Comparison of ENCODE assay signal across 20 mouse cellular contexts in genomic region chr13:48284918-48285693, GRCm38 (mm10). TPM values are rescaled to one million over a fixed set of nuclear protein-coding genes. Genes with fewer than 3 reads are reported as not detected.
DNase-seq lines count a peak whose midpoint lies in the region; ATAC-seq and TF ChIP-seq lines count a peak whose summit lies in the region.
"Had no signal": no experiment of that assay in that cellular context is flagged by ENCODE, and none has a peak within 500 bp of the region (broad histone marks: within the 10 kb centered on the region; RNA-seq: fewer than 3 reads in every experiment).

No protein-coding gene starts in this region.

- DNase-seq in forebrain, embryonic 14.5 days (ENCODE audit: low spot score): peak; percentile 47
- no peak for DNase-seq in forebrain, embryonic 10.5 days (ENCODE audit: extremely low spot score, low spot score)
- DNase-seq in hindbrain, embryonic 14.5 days (ENCODE audit: low spot score): no peak
- DNase-seq in testis, postnatal 14 days (ENCODE audit: low spot score): peak; percentile 72
- no peak for DNase-seq in testis, postnatal 10 days (ENCODE audit: low spot score)
- peak; percentile 23 for DNase-seq in stomach, postnatal 0 days (ENCODE audit: low spot score)
- DNase-seq in embryo, embryonic 11 days: no peak
- DNase-seq: adrenal gland, postnatal 25 days; cerebellum, adult 2 months; cerebellum, postnatal 10 days; gastrocnemius, postnatal 10 days; heart, adult 2 months had no signal

- no peak overlapping the region for H3K9ac ChIP-seq in forebrain, embryonic 14.5 days (ENCODE audit: low read length)
- peak overlapping the region; percentile 20; the same call in 1 of the 2 replicates for H3K9ac ChIP-seq in hindbrain, embryonic 14.5 days
- H3K9ac ChIP-seq in hindbrain, embryonic 12.5 days: no peak overlapping the region
- H3K9ac ChIP-seq in stomach, postnatal 0 days (ENCODE audit: low read length): no peak overlapping the region
- H3K9ac ChIP-seq: embryonic facial prominence, embryonic 12.5 days; forebrain, embryonic 15.5 days; heart, embryonic 15.5 days; intestine, embryonic 15.5 days had no signal

- no peak overlapping the region for H3K4me3 ChIP-seq in forebrain, embryonic 14.5 days (ENCODE audit: low read depth, low read length)
- H3K4me3 ChIP-seq in forebrain, embryonic 10.5 days: no peak overlapping the region
- no peak overlapping the region for H3K4me3 ChIP-seq in hindbrain, embryonic 14.5 days (replicated peaks; ENCODE audit: low read length)
- no peak overlapping the region for H3K4me3 ChIP-seq in hindbrain, embryonic 12.5 days
- no peak overlapping the region for H3K4me3 ChIP-seq in stomach, postnatal 0 days (ENCODE audit: low read depth, low read length)
- H3K4me3 ChIP-seq: embryonic facial prominence, embryonic 12.5 days; forebrain, embryonic 15.5 days; heart, adult 2 months; heart, embryonic 15.5 days; intestine, embryonic 15.5 days had no signal

- H3K27ac ChIP-seq in forebrain, embryonic 14.5 days (ENCODE audit: low read depth, low read length): no peak overlapping the region
- H3K27ac ChIP-seq in forebrain, embryonic 10.5 days: no peak overlapping the region
- H3K27ac ChIP-seq in hindbrain, embryonic 14.5 days: peak overlapping the region; percentile 1; the same call in 1 of the 2 replicates
- H3K27ac ChIP-seq in hindbrain, embryonic 12.5 days: no peak overlapping the region
- no peak overlapping the region for H3K27ac ChIP-seq in stomach, postnatal 0 days (replicated peaks)
- H3K27ac ChIP-seq: embryonic facial prominence, embryonic 12.5 days; forebrain, embryonic 15.5 days; heart, adult 2 months; heart, embryonic 15.5 days; intestine, embryonic 15.5 days had no signal

- TF ChIP-seq CTCF in stomach, postnatal 0 days (IDR thresholded peaks at IDR 0.05; ENCODE audit: low read depth): no peak

- no peak overlapping the region for H3K4me2 ChIP-seq in forebrain, embryonic 14.5 days (ENCODE audit: low read length)
- no peak overlapping the region for H3K4me2 ChIP-seq in hindbrain, embryonic 14.5 days (replicated peaks)
- H3K4me2 ChIP-seq in hindbrain, embryonic 12.5 days (replicated peaks): no peak overlapping the region
- H3K4me2 ChIP-seq in stomach, postnatal 0 days (replicated peaks; ENCODE audit: low read depth): no peak overlapping the region
- H3K4me2 ChIP-seq: embryonic facial prominence, embryonic 12.5 days; forebrain, embryonic 15.5 days; heart, embryonic 11.5 days; heart, embryonic 15.5 days; intestine, embryonic 15.5 days had no signal

- peaks cover 13% of the 10 kb centered on the region for H3K4me1 ChIP-seq in forebrain, embryonic 14.5 days (ENCODE audit: control insufficient read depth, insufficient read depth, low read length)
- peaks cover 17% of the 10 kb centered on the region; the same call in 1 of the 2 replicates for H3K4me1 ChIP-seq in forebrain, embryonic 10.5 days
- peaks cover 27% of the 10 kb centered on the region for H3K4me1 ChIP-seq in hindbrain, embryonic 14.5 days (replicated peaks; ENCODE audit: control insufficient read depth, insufficient read depth, low read length)
- H3K4me1 ChIP-seq in hindbrain, embryonic 12.5 days: peaks cover 8% of the 10 kb centered on the region
- H3K4me1 ChIP-seq in stomach, postnatal 0 days (replicated peaks; ENCODE audit: control insufficient read depth, insufficient read depth): no peaks in the 10 kb centered on the region
- H3K4me1 ChIP-seq: heart, embryonic 15.5 days; intestine, embryonic 15.5 days had no signal

- ATAC-seq in forebrain, embryonic 14.5 days: peak; percentile 40; the same call in 1 of the 2 replicates
- ATAC-seq in hindbrain, embryonic 14.5 days (ENCODE audit: low FRiP score): no peak
- no peak for ATAC-seq in hindbrain, embryonic 12.5 days (ENCODE audit: low FRiP score)
- ATAC-seq in stomach, postnatal 0 days (ENCODE audit: low FRiP score, low TSS enrichment): no peak
- ATAC-seq: activated CD4-positive, CD25-positive, alpha-beta regulatory T cell, adult 4 months; forebrain, embryonic 15.5 days; intestine, embryonic 15.5 days; Patski had no signal

- WGBS in forebrain, embryonic 14.5 days: 51% methylated on average over 9 of the region's 9 CpGs
- 84% methylated on average over 9 of the region's 9 CpGs for WGBS in forebrain, embryonic 10.5 days
- 66% methylated on average over 9 of the region's 9 CpGs for WGBS in hindbrain, embryonic 14.5 days
- WGBS in hindbrain, embryonic 12.5 days: 82% methylated on average over 9 of the region's 9 CpGs
- 51% methylated on average over 9 of the region's 9 CpGs for WGBS in stomach, postnatal 0 days

- TF ChIP-seq EP300 in stomach, postnatal 0 days (optimal IDR thresholded peaks at IDR 0.05): no peak

- no peaks in the 10 kb centered on the region; the same call in 1 of the 2 replicates for H3K27me3 ChIP-seq in forebrain, embryonic 14.5 days (replicated peaks; ENCODE audit: control insufficient read depth, insufficient read depth, low read length)
- no peaks in the 10 kb centered on the region for H3K27me3 ChIP-seq in forebrain, embryonic 10.5 days (ENCODE audit: poor library complexity, severe bottlenecking)
- no peaks in the 10 kb centered on the region for H3K27me3 ChIP-seq in hindbrain, embryonic 14.5 days (ENCODE audit: control insufficient read depth, insufficient read depth, low read length)
- H3K27me3 ChIP-seq in hindbrain, embryonic 12.5 days: no peaks in the 10 kb centered on the region
- no peaks in the 10 kb centered on the region for H3K27me3 ChIP-seq in stomach, postnatal 0 days (ENCODE audit: control insufficient read depth, insufficient read depth, low read length)
- H3K27me3 ChIP-seq: embryonic facial prominence, embryonic 12.5 days; forebrain, embryonic 15.5 days; heart, embryonic 15.5 days; intestine, embryonic 15.5 days; Patski had no signal

- no peaks in the 10 kb centered on the region for H3K36me3 ChIP-seq in forebrain, embryonic 14.5 days (ENCODE audit: control insufficient read depth, insufficient read depth, low read length)
- no peaks in the 10 kb centered on the region for H3K36me3 ChIP-seq in forebrain, embryonic 10.5 days (replicated peaks)
- no peaks in the 10 kb centered on the region for H3K36me3 ChIP-seq in hindbrain, embryonic 14.5 days (replicated peaks; ENCODE audit: control insufficient read depth, insufficient read depth)
- no peaks in the 10 kb centered on the region for H3K36me3 ChIP-seq in hindbrain, embryonic 12.5 days
- H3K36me3 ChIP-seq in stomach, postnatal 0 days (ENCODE audit: control insufficient read depth, insufficient read depth, low read length): no peaks in the 10 kb centered on the region
- H3K36me3 ChIP-seq: embryonic facial prominence, embryonic 12.5 days; forebrain, embryonic 15.5 days; heart, embryonic 15.5 days; intestine, embryonic 15.5 days had no signal

- no peaks in the 10 kb centered on the region for H3K9me3 ChIP-seq in forebrain, embryonic 14.5 days (replicated peaks; ENCODE audit: control insufficient read depth, low read length)
- no peaks in the 10 kb centered on the region for H3K9me3 ChIP-seq in forebrain, embryonic 10.5 days
- no peaks in the 10 kb centered on the region for H3K9me3 ChIP-seq in hindbrain, embryonic 14.5 days (ENCODE audit: control insufficient read depth, low read length)
- no peaks in the 10 kb centered on the region for H3K9me3 ChIP-seq in hindbrain, embryonic 12.5 days (replicated peaks)
- H3K9me3 ChIP-seq in stomach, postnatal 0 days (ENCODE audit: control insufficient read depth, low read length): no peaks in the 10 kb centered on the region
- H3K9me3 ChIP-seq: embryonic facial prominence, embryonic 12.5 days; forebrain, embryonic 15.5 days; heart, embryonic 15.5 days; intestine, embryonic 15.5 days had no signal

RNA-seq across cellular contexts. Expression of gene Id4, which starts 24.1 kb away (rescaled TPM):
- 49.6 and 61.8 TPM in 2 replicates for polyA plus RNA-seq in forebrain, embryonic 14.5 days (2014; fragmentation: Nextera tagmentation; extraction: Ambion mirVana)
- polyA plus RNA-seq in forebrain, embryonic 10.5 days (2016; fragmentation: Nextera tagmentation; extraction: Ambion mirVana): 80.5 and 101 TPM in 2 replicates
- 91.5 and 100 TPM in 2 replicates for polyA plus RNA-seq in hindbrain, embryonic 14.5 days (2014; fragmentation: Nextera tagmentation; extraction: Ambion mirVana)
- polyA plus RNA-seq in hindbrain, embryonic 12.5 days (2016; fragmentation: Nextera tagmentation; extraction: Ambion mirVana): 85.5 and 96.2 TPM in 2 replicates
- polyA plus RNA-seq in stomach, postnatal 0 days (2015; fragmentation: Nextera tagmentation; extraction: Ambion mirVana): 15.4 and 20.3 TPM in 2 replicates
- polyA plus RNA-seq: activated CD4-positive, CD25-positive, alpha-beta regulatory T cell, adult 4 months had no signal

Comparison
In these comparisons a context has a peak if more than half of its experiments do, and no peak if none do; other contexts are left out.
1. DNase-seq: peak in forebrain, embryonic 14.5 days (single experiment), testis, postnatal 14 days (single experiment) and stomach, postnatal 0 days (single experiment); none in forebrain, embryonic 10.5 days (single experiment), hindbrain, embryonic 14.5 days (single experiment), testis, postnatal 10 days (single experiment) and embryo, embryonic 11 days (single experiment).